Mouse (Mus musculus) forebrain, embryonic 11.5 days (tissue): ENCODE data around the gene Azin2. TPM values are rescaled to one million over a fixed set of nuclear protein-coding genes. Genes with fewer than 3 reads are reported as not detected.

Source experiments
- ATAC-seq: fragments of 200-750 bp; cut with Nextera tagmentation; replicated peaks from 2 replicates; pipeline ENCODE4 v1.8.0; 2017; ENCODE audit warnings: moderate TSS enrichment; ENCODE audit not compliant: low FRiP score
- DNase-seq: peaks from one replicate; pipeline ENCODE4 v3.0.0-alpha.2; 2017; ENCODE audit warnings: low spot score
- H3K27ac ChIP-seq: fragments of 300-500 bp; sonication (generic); 2 replicates; pipeline ENCODE4 v1.5.1; 2014; ENCODE audit warnings: low read depth, low read length
- H3K27me3 ChIP-seq: fragments of 300-500 bp; sonication (generic); 2 replicates; pipeline ENCODE4 v1.6.1; 2014; ENCODE audit warnings: mild to moderate bottlenecking, low read length, mixed read lengths; ENCODE audit not compliant: control insufficient read depth, insufficient read depth
- H3K36me3 ChIP-seq: fragments of 300-500 bp; sonication (generic); 2 replicates; pipeline ENCODE4 v1.6.1; 2014; ENCODE audit warnings: mild to moderate bottlenecking, low read length, moderate library complexity, mixed read lengths; ENCODE audit not compliant: control insufficient read depth, insufficient read depth
- H3K4me1 ChIP-seq: fragments of 300-500 bp; sonication (generic); replicated peaks from 2 replicates; pipeline ENCODE4 v1.6.1; 2014; ENCODE audit warnings: low read length, mixed read lengths; ENCODE audit not compliant: control insufficient read depth, insufficient read depth
- H3K4me2 ChIP-seq: fragments of 300-500 bp; sonication (generic); 2 replicates; pipeline ENCODE4 v1.6.1; 2014; ENCODE audit warnings: low read depth, mild to moderate bottlenecking, low read length, moderate library complexity, mixed read lengths; ENCODE audit not compliant: severe bottlenecking
- H3K4me3 ChIP-seq: fragments of 300-500 bp; sonication (generic); 2 replicates; pipeline ENCODE4 v1.5.1; 2014; ENCODE audit warnings: low read depth, low read length
- H3K9ac ChIP-seq: fragments of 300-500 bp; sonication (generic); 2 replicates; pipeline ENCODE4 v1.6.1; 2014; ENCODE audit warnings: low read length
- H3K9me3 ChIP-seq: fragments of 300-500 bp; sonication (generic); 2 replicates; pipeline ENCODE4 v1.6.1; 2016; ENCODE audit warnings: low read length, mixed read lengths; ENCODE audit not compliant: control insufficient read depth
- WGBS: fragments of 180-500 bp; shearing (Covaris S2); extraction: QIAGEN DNeasy Blood & Tissue Kit; methylation state at CpG from one replicate; pipeline ENCODE4 v1.1.7; 2014; 5-methylcytosine and 5-hydroxymethylcytosine counted together
- polyA plus RNA-seq: library from polyadenylated mRNA; unstranded; fragments of >200 nt; fragmentation: Nextera tagmentation; extraction: Ambion mirVana; gene quantifications from 2 replicates; pipeline ENCODE4 v1.2.1, GENCODE M21; 2014

The Azin2 gene
- 11.5 TPM in 2 replicates for polyA plus RNA-seq

GRCm38 (mm10) chr4:128962029-128962925, at the start of gene Azin2:
Azin2 (minus strand) TSS chr4:128962442.
- ATAC-seq (peak; percentile 98), DNase-seq (peak; percentile 99)
- Histone ChIP-seq H3K9me3 (no peaks in the 10 kb centered on the region), H3K27ac (peak within 1 kb of the TSS; percentile 41; the same call in 1 of the 2 replicates), H3K9ac (peak within 1 kb of the TSS; percentile 83), H3K4me3 (peak within 1 kb of the TSS; percentile 69), H3K4me2 (peak within 1 kb of the TSS; percentile 91), H3K27me3 (peaks cover 5% of the 10 kb centered on the region), H3K36me3 (no peaks in the 10 kb centered on the region), H3K4me1 (peaks cover 7% of the 10 kb centered on the region; the same call in 1 of the 2 replicates)
- under 1% methylated on average over 66 of the region's 72 CpGs for WGBS

GRCm38 (mm10) chr4:129011604-129012121, 49.4 kb upstream of the Azin2 start:
- Histone ChIP-seq H3K4me1 (no peaks in the 10 kb centered on the region), H3K9me3 (no peaks in the 10 kb centered on the region), H3K9ac (no peak overlapping the region), H3K27ac (no peak overlapping the region), H3K27me3 (no peaks in the 10 kb centered on the region), H3K4me2 (no peak overlapping the region), H3K4me3 (no peak overlapping the region), H3K36me3 (peaks cover 5% of the 10 kb centered on the region; the same call in 1 of the 2 replicates)
- ATAC-seq (no peak), DNase-seq (no peak)
- 39% methylated on average over 15 of the region's 15 CpGs for WGBS

- Histone ChIP-seq H3K27me3 (no peaks in the 10 kb centered on the region), H3K9ac (no peak overlapping the region), H3K9me3 (no peaks in the 10 kb centered on the region), H3K4me2 (no peak overlapping the region), H3K4me3 (no peak overlapping the region), H3K4me1 (no peaks in the 10 kb centered on the region), H3K27ac (no peak overlapping the region), H3K36me3 (peaks cover 8% of the 10 kb centered on the region; the same call in 1 of the 2 replicates)
- ATAC-seq (no peak), DNase-seq (no peak)
- 84% methylated on average over 5 of the region's 5 CpGs for WGBS
Measured at GRCm38 (mm10) chr4:129009521-129009920, 47.3 kb upstream of the Azin2 start.

- 83% methylated on average over 3 of the region's 3 CpGs for WGBS
- Histone ChIP-seq H3K4me2 (no peak overlapping the region), H3K9ac (no peak overlapping the region), H3K27ac (no peak overlapping the region), H3K4me3 (no peak overlapping the region), H3K27me3 (no peaks in the 10 kb centered on the region), H3K36me3 (peaks cover 8% of the 10 kb centered on the region; the same call in 1 of the 2 replicates), H3K9me3 (no peaks in the 10 kb centered on the region), H3K4me1 (no peaks in the 10 kb centered on the region)
- ATAC-seq: no peak
- DNase-seq: no peak
Measured at GRCm38 (mm10) chr4:129008672-129009071, 46.4 kb upstream of the Azin2 start.

- Histone ChIP-seq H3K9me3 (no peaks in the 10 kb centered on the region), H3K4me1 (no peaks in the 10 kb centered on the region), H3K4me2 (no peak overlapping the region), H3K36me3 (peaks cover 8% of the 10 kb centered on the region; the same call in 1 of the 2 replicates), H3K9ac (no peak overlapping the region), H3K27ac (no peak overlapping the region), H3K4me3 (no peak overlapping the region), H3K27me3 (no peaks in the 10 kb centered on the region)
- DNase-seq (no peak), ATAC-seq (no peak)
- 82% methylated on average over 12 of the region's 12 CpGs for WGBS
Measured at GRCm38 (mm10) chr4:129008006-129008519, 45.8 kb upstream of the Azin2 start.

GRCm38 (mm10) chr4:129003720-129004119, 41.5 kb upstream of the Azin2 start:
- Histone ChIP-seq H3K27me3 (no peaks in the 10 kb centered on the region), H3K4me3 (no peak overlapping the region), H3K4me1 (no peaks in the 10 kb centered on the region), H3K9ac (no peak overlapping the region), H3K4me2 (no peak overlapping the region), H3K27ac (no peak overlapping the region), H3K9me3 (no peaks in the 10 kb centered on the region), H3K36me3 (peaks cover 6% of the 10 kb centered on the region; the same call in 1 of the 2 replicates)
- ATAC-seq (no peak), DNase-seq (no peak)
- 92% methylated on average over 8 of the region's 8 CpGs for WGBS

- 97% methylated on average over 3 of the region's 3 CpGs for WGBS
- ATAC-seq (no peak), DNase-seq (no peak)
- H3K4me3 ChIP-seq: no peak overlapping the region
- peaks cover 4% of the 10 kb centered on the region; the same call in 1 of the 2 replicates for H3K36me3 ChIP-seq
- no peaks in the 10 kb centered on the region for H3K27me3 ChIP-seq
- no peak overlapping the region for H3K4me2 ChIP-seq
- no peak overlapping the region for H3K27ac ChIP-seq
- H3K9me3 ChIP-seq: no peaks in the 10 kb centered on the region
- H3K9ac ChIP-seq: no peak overlapping the region
- no peaks in the 10 kb centered on the region for H3K4me1 ChIP-seq
Measured at GRCm38 (mm10) chr4:129000786-129001185, 38.5 kb upstream of the Azin2 start.

- WGBS: 92% methylated on average over 8 of the region's 8 CpGs
- no peak overlapping the region for H3K4me3 ChIP-seq
- no peaks in the 10 kb centered on the region for H3K27me3 ChIP-seq
- no peak for ATAC-seq
- peaks cover 3% of the 10 kb centered on the region; the same call in 1 of the 2 replicates for H3K36me3 ChIP-seq
- H3K27ac ChIP-seq: no peak overlapping the region
- DNase-seq: no peak
- no peak overlapping the region for H3K4me2 ChIP-seq
- no peaks in the 10 kb centered on the region for H3K9me3 ChIP-seq
- peaks cover 9% of the 10 kb centered on the region for H3K4me1 ChIP-seq
- H3K9ac ChIP-seq: no peak overlapping the region
Measured at GRCm38 (mm10) chr4:128998401-128998800, 36.2 kb upstream of the Azin2 start.
